Mouse (Mus musculus): ENCODE measurements at regions not wholly inside any gene's neighbourhood (a gene's known extent, or its start where the extent isn't known, plus 50 kb on each side); places are given as distances from the start of the nearest gene placed in this dataset.

DNA sequence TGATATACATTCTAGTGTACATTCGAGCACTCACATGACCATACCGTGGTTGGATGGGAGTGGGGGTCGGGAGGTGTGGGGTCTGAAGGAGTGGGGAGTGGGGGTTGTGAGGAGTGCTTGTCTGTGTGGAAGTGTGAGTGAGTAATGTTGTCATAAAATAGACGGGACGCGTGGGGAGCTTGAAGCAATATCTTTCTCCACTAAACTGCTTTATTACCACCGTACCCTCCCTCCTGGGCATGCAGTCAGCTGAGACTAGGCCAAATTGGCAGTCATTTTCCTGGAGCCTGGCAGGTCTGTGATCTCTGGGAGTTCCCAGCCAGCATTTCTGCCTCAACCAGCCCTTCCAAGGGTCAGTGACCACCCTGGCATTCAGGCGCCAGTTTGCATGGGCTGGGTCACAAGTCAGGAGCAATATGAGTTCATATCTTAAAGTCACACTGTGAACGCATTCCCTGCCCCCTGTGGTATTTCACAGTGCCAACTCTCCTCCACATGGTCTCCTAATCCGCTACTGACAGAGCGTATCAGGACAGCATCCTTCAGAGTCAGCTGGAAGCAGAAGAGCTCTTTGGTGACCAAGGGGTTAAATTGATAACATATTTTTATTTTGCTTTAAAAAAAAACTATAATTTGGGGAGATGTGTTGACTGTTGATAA lies 300.9 kb downstream of the Nr2f2 start:
- DNase-seq (ENCODE audit: low read depth), result peak; percentile 66
- TF ChIP-seq CTCF (IDR thresholded peaks at IDR 0.05; ENCODE audit: borderline replicate concordance, extremely low read depth, insufficient read depth, insufficient read length) (no peak), POLR2A (IDR thresholded peaks at IDR 0.05; ENCODE audit: borderline replicate concordance, extremely low read depth, insufficient read depth, insufficient read length, poor library complexity, severe bottlenecking) (no peak)

DNA sequence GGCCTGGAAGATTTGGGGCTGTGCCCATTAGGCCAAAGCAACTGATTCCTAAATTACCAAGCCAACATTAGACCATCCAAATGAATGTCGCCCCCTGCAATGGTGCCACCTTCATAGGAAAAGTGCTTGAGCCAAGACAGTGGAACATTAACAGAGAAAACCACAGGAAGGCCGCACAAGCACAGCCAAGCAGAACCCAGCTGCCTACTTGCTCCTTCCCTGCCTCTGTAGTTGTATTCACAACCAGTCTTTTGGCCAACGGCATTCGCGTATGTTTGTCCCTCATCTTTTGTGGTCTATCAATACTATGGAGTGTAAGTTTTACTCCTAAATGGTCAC lies 319.2 kb downstream of the Nr2f2 start:
- DNase-seq (ENCODE audit: low read depth), result no peak
- no peak for TF ChIP-seq CTCF (IDR thresholded peaks at IDR 0.05; ENCODE audit: borderline replicate concordance, extremely low read depth, insufficient read depth, insufficient read length)
- no peak for TF ChIP-seq POLR2A (IDR thresholded peaks at IDR 0.05; ENCODE audit: borderline replicate concordance, extremely low read depth, insufficient read depth, insufficient read length, poor library complexity, severe bottlenecking)

DNA sequence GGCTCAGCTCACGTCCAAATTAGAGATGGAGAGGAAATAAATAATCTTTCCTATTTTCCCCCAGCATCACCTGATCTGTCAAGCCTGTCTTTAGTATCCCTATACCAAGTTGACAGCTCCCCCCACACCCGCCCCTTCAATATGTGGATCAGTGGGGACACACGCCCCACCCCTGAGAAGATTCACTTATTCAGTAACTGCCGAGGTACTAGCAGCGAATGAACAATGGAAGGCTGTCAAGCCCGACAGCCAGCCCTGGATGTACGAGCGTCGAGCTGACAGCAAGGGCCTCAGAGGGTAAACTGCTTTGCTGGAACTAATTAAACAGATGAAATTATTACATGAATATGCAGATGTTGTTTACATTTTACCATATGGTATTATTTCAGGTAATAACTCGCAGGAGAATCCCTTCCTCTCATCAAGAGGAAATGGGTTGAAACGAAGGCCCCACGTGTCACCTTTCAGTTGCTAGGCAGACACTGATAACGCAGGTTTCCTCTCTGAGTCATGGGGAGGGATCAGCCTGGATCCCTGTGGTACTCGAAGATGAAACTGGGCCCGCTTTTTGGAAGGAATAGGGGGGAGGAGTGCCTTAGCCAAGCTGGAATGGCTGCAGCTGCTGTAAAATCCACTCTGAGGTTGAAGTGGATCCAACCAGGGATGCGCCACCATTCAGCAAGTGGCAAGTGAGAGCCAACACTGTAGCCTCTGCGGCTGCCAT lies 319.7 kb downstream of the Nr2f2 start:
- DNase-seq (ENCODE audit: low read depth), result peak; percentile 64
- TF ChIP-seq CTCF (IDR thresholded peaks at IDR 0.05; ENCODE audit: borderline replicate concordance, extremely low read depth, insufficient read depth, insufficient read length) (no peak), POLR2A (IDR thresholded peaks at IDR 0.05; ENCODE audit: borderline replicate concordance, extremely low read depth, insufficient read depth, insufficient read length, poor library complexity, severe bottlenecking) (no peak)

DNA sequence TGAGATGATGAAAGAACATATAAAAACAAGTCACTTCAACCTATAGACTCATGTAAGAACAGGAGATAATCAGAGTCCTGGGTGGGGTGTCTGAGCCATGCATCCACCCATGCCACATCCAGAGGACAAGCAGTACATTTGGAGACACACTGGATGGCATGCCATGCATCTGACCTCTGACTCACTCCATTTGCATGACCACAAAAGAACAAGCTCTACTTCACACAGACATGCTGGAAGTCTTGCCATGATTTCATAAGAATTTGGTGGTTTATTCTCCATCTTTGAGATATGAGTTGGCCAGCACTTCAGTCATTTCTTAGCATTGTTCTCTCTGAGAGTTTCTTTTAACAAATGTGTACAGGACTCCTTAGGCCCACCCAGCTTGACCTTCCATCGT lies 329.5 kb downstream of the Nr2f2 start:
- DNase-seq (ENCODE audit: low read depth), result no peak
- TF ChIP-seq CTCF (IDR thresholded peaks at IDR 0.05; ENCODE audit: borderline replicate concordance, extremely low read depth, insufficient read depth, insufficient read length) (no peak), POLR2A (IDR thresholded peaks at IDR 0.05; ENCODE audit: borderline replicate concordance, extremely low read depth, insufficient read depth, insufficient read length, poor library complexity, severe bottlenecking) (no peak)

DNA sequence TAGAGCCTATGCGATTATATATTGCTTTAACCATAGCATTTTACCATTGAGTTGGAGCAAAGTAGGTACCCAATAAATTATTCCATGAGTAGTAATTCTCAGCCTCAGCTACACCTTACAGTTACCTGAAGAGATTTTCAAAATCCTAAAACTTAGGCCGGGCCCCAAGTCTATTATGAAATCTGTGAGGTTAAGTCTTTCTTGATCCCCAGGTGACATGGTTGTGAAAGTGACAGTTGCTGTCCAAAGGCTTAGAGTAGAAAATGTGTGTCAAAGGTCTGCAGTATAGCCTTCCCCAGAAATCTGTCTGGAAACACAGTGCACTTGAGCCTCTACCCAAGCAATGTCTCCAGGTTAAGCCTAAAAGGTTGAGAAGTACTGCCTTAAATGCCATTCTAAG lies 333.7 kb downstream of the Nr2f2 start:
- TF ChIP-seq POLR2A (IDR thresholded peaks at IDR 0.05; ENCODE audit: borderline replicate concordance, extremely low read depth, insufficient read depth, insufficient read length, poor library complexity, severe bottlenecking) (no peak), CTCF (IDR thresholded peaks at IDR 0.05; ENCODE audit: borderline replicate concordance, extremely low read depth, insufficient read depth, insufficient read length) (no peak)
- DNase-seq (ENCODE audit: low read depth), result no peak

DNA sequence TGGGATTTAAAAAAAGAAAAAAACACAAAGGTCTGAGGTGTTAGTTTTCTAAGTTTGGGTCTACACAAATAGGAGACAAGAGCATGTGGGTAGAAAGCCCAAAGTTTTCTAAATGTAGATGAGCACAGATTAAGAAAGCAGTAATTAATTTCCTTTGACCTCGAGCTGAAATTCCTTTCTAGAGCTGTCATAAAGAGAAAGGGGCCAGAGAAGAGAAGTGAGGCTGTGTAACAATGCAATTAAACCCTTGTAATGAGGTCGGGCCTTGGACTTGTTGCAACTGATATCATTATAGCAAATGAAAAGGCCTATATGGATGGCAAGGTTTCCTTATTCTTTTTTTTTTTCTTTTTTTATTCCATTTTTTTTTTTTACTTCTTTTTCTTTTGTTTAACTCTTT lies 337.2 kb downstream of the Nr2f2 start:
- no peak for TF ChIP-seq POLR2A (IDR thresholded peaks at IDR 0.05; ENCODE audit: borderline replicate concordance, extremely low read depth, insufficient read depth, insufficient read length, poor library complexity, severe bottlenecking)
- TF ChIP-seq CTCF (IDR thresholded peaks at IDR 0.05; ENCODE audit: borderline replicate concordance, extremely low read depth, insufficient read depth, insufficient read length), result no peak
- DNase-seq (ENCODE audit: low read depth), result no peak

DNA sequence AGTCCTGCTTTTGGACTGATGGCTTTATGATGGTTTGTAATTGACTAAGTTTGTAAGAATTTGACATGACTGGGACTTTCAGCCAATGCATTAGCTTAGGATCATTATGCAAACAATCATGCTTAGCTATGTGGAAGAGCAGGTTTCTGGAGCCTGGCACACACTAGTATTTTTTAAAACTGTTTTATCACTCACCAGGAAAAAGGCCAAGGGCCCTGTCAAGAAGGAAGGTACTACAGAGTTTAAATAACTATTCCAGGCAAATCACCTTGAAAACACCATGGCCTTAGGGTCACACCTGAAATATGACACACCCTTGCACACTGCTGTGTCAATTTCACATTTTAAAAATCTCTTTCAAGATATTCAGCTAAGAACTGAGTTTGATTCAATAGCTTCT lies 341.0 kb downstream of the Nr2f2 start:
- no peak for TF ChIP-seq POLR2A (IDR thresholded peaks at IDR 0.05; ENCODE audit: borderline replicate concordance, extremely low read depth, insufficient read depth, insufficient read length, poor library complexity, severe bottlenecking)
- no peak for TF ChIP-seq CTCF (IDR thresholded peaks at IDR 0.05; ENCODE audit: borderline replicate concordance, extremely low read depth, insufficient read depth, insufficient read length)
- DNase-seq (ENCODE audit: low read depth), result no peak

DNA sequence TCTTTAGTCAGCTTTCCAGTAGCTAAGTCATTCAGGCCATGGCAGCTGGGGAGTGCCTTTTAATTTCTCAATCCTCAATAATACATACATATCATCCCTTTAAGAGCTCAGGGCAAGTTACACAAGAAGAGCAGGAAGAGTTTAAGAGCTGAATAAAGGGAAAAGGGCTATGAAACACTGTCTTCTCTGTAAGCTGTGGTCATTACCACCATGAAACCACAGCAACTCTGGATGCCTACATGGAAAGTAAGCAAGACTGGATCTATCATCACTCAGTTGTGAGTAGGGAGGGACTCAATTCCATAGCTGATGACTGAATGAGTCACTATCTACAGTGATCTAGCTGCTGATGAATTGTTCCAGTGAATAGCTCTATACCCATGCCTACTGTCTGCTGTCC lies 349.9 kb downstream of the Nr2f2 start:
- TF ChIP-seq POLR2A (IDR thresholded peaks at IDR 0.05; ENCODE audit: borderline replicate concordance, extremely low read depth, insufficient read depth, insufficient read length, poor library complexity, severe bottlenecking), result no peak
- TF ChIP-seq CTCF (IDR thresholded peaks at IDR 0.05; ENCODE audit: borderline replicate concordance, extremely low read depth, insufficient read depth, insufficient read length), result no peak
- no peak for DNase-seq (ENCODE audit: low read depth)

DNA sequence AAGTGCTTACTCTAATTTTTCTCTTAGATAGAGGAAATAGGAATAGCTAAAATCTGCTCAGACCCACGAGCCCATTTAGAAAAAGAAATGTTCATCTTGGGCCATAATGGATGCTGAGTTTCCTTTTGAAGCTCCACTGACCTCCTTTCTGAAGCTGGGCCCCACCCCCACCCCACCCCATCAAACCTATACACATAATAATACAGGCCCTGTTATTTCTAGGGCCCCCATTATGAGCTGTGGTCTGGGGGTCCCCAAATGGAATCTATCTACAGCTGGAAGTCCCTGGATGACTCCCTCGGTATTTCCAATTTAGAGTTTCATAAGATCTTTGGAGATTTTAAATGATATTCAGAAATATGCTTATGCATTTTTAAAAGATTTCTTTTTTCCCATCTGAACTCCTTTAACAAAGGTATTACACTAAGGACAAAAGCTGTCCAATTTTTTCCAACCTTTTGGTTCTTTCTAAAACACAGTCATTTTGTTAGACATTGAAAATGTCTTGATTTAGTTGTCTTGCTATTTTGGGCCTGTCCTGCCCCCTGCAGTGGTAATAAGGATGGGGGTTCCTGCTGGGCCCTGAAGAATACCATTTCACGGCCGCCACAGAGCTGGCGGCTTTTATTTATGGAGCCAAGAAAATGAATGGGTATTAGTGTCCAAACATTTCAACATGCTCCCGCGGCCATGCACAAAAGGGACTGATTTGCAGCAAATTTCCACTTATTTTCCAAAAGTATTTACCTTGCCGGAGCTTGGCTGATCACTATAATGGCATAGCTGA lies 363.1 kb downstream of the Nr2f2 start:
- TF ChIP-seq POLR2A (IDR thresholded peaks at IDR 0.05; ENCODE audit: borderline replicate concordance, extremely low read depth, insufficient read depth, insufficient read length, poor library complexity, severe bottlenecking), result no peak
- TF ChIP-seq CTCF (IDR thresholded peaks at IDR 0.05; ENCODE audit: borderline replicate concordance, extremely low read depth, insufficient read depth, insufficient read length), result no peak
- DNase-seq (ENCODE audit: low read depth), result peak; percentile 76

DNA sequence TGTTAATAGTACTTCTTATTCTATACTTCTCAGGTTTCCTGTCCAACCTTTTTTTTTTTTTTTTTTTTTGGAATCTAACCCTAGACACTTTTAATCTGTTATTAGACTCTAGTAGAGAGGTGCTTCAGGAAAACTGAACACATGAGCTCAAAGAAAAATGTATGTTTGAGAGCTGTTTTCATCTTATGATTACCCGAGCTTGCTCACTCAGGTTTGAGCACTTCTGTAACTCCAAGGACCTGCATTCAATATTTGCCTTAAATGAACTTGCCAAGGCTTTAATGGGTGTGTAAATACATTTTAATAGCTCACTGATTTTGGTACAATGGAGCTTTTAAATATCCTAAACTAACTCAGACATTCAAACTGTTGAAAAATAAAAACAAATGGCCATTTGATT lies 367.8 kb downstream of the Nr2f2 start:
- TF ChIP-seq CTCF (IDR thresholded peaks at IDR 0.05; ENCODE audit: borderline replicate concordance, extremely low read depth, insufficient read depth, insufficient read length) (no peak), POLR2A (IDR thresholded peaks at IDR 0.05; ENCODE audit: borderline replicate concordance, extremely low read depth, insufficient read depth, insufficient read length, poor library complexity, severe bottlenecking) (no peak)
- DNase-seq (ENCODE audit: low read depth), result no peak

DNA sequence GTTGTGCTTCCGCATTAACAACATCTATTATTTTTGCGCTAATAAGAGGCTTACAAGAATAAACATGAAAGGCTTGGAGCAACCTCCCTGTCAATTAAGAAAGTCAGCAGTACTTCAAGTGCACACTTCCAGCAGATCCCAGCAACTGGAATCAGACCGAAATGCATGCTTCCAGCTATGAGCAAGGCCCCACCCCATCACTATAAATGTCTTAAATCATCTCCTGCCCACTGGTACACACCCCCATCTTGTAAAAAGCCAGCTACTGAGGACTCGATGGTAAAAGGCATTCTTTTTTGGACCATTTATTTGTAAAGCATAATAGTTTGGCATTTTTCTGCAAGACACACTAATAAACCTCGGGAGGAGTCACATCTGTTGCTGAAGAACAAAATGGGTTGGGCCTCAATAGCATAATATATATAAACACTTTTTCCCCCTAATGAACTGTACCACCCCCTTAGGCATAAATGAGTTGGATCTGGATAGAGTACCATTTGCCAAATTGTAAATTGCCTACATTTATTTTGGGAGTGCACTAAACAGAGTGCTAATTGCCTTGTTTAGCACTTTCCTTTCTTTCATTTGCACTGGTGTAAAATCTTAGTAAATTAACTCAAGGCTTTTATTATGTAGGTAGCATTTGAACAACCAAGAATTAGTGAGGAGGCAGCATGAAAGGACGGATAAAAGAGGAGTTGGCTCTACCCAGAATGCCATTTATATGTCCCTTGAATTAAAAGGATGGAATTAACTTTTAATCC lies 371.8 kb downstream of the Nr2f2 start:
- TF ChIP-seq POLR2A (IDR thresholded peaks at IDR 0.05; ENCODE audit: borderline replicate concordance, extremely low read depth, insufficient read depth, insufficient read length, poor library complexity, severe bottlenecking) (no peak), CTCF (IDR thresholded peaks at IDR 0.05; ENCODE audit: borderline replicate concordance, extremely low read depth, insufficient read depth, insufficient read length) (no peak)
- peak; percentile 92 for DNase-seq (ENCODE audit: low read depth)
